Mouse (Mus musculus): ENCODE measurements around the gene Slc35e2. TPM values are rescaled to one million over a fixed set of nuclear protein-coding genes. Genes with fewer than 3 reads are reported as not detected.

Gene Slc35e2
- polyA plus RNA-seq (2015; fragmentation: Illumina TruSeq; extraction: RNeasy Lipid Tissue Mini Kit (QIAGEN cat#74804); ENCODE audit: insufficient read depth, low read depth, low replicate concordance), result 2.6 TPM

GRCm38 (mm10) chr4:155601091-155601996 lies at the start of gene Slc35e2:
Gene Slc35e2, plus strand, starts transcription at chr4:155601416.

DNA sequence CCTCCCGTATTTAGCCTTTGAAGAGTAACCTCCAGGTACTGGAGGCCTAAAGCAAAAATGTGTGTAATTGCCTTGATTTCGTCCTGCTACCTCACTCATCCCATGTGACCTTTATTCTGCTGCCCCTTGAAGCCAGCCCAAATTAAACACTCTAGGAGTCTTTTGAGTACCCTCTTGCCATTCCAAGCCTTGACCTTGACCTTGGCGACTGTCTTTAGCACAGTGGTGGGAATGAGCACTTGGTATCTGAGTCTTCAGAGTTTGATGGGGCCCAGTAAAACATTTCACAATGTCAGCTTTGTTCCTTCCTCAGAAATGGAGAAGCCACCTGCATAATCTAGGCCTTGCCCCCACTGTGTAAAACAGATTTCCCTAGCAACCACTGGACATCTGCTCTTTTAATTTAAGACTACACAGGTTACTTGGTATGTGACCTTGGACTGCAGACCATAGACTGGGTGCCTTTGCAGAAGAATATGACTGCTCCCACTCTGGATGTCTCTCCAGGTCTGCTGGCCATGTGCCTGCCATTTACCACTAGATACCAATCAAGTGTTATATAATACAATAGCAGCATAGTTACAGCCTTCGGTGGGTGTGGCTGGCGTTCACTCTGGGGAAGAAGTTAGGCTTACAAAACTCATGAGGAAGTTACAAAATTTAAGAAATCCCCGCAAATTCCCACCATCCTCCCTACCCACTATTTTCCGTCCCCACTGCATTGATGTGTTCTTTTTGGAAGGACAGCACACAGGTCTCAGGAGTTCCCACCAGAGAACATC lies 39.4 kb upstream of the Slc35e2 start, which contains the start of gene Nadk:
TSS of gene Nadk (plus strand) at position 718 of the 782 bp plus-strand sequence.

GRCm38 (mm10) chr4:155624338-155625291 lies 23.4 kb downstream of the Slc35e2 start, which contains the start of gene Cdk11b:
Gene Cdk11b, plus strand, starts transcription at chr4:155624854.

GRCm38 (mm10) chr4:155645308-155645707 lies 44.1 kb downstream of the Slc35e2 start, which contains the start of gene Gm10563:
Gene Gm10563, minus strand, starts transcription at chr4:155645408.

GRCm38 (mm10) chr4:155653086-155653450 lies 51.9 kb downstream of the Slc35e2 start, which contains the start of gene Mmp23:
Gene Mmp23, minus strand, starts transcription at chr4:155653384.

DNA sequence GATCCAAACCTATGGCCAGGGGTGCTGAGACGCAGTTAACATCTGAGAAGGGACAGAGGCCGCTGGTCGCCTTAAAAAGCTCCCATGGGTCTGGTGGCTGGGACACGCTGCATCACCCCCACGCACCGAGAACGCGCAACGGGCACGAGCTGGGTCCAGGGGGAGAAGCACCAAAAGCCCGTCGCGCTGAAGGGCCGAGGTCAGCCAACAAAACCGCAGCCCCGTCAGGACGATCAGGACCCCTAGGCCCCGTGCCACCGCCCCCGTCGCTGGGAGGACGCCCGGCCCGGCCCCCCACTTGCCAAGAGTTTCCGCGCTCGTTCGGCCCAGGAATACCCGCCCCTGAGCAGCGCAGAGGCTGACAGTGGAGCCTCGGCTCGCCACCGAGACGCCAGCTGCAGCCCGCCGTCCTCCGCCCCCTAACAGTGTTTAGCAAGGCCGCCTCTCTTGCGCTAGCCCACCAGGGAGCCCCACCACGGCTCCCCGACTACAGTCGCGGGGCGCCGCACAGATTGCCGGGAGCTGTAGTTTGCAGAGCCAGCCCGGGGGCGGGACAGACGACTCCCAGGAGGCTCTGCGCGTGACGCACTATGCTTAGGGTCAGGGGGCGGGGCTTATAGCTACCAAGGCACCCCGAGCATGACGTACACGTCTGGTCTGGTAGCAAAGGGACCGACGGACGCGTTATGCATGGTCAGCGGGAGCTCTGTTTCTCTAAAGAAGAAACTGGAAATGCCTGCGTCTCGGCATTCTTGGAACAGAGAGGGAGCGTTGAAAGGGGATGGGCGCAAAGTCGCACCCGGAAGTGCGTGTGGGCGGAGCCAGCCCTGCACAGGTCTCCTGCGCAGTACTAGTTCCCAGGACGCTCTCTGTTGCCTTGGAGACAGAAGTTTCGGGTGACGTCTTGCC lies 67.7 kb downstream of the Slc35e2 start, which contains the start of gene Mib2:
TSS of gene Mib2 (minus strand) at position 510 of the 909 bp plus-strand sequence.

Other genes starting within 250 kb of the Slc35e2 start
- 7.4 TPM for gene Prkcz, start 240.1 kb upstream of the Slc35e2 start, polyA plus RNA-seq (2015; fragmentation: Illumina TruSeq; extraction: RNeasy Lipid Tissue Mini Kit (QIAGEN cat#74804); ENCODE audit: insufficient read depth, low read depth, low replicate concordance)
- not detected for gene Gabrd, start 203.3 kb upstream of the Slc35e2 start, polyA plus RNA-seq (2015; fragmentation: Illumina TruSeq; extraction: RNeasy Lipid Tissue Mini Kit (QIAGEN cat#74804); ENCODE audit: insufficient read depth, low read depth, low replicate concordance)
- 1.4 TPM for gene Cfap74, start 192.2 kb upstream of the Slc35e2 start, polyA plus RNA-seq (2015; fragmentation: Illumina TruSeq; extraction: RNeasy Lipid Tissue Mini Kit (QIAGEN cat#74804); ENCODE audit: insufficient read depth, low read depth, low replicate concordance)
- 0.96 TPM for gene Tmem52, start 132.3 kb upstream of the Slc35e2 start, polyA plus RNA-seq (2015; fragmentation: Illumina TruSeq; extraction: RNeasy Lipid Tissue Mini Kit (QIAGEN cat#74804); ENCODE audit: insufficient read depth, low read depth, low replicate concordance)
- 41.1 TPM for gene Gnb1, start 110.1 kb upstream of the Slc35e2 start, polyA plus RNA-seq (2015; fragmentation: Illumina TruSeq; extraction: RNeasy Lipid Tissue Mini Kit (QIAGEN cat#74804); ENCODE audit: insufficient read depth, low read depth, low replicate concordance)
- gene Nadk, start 39.0 kb upstream of the Slc35e2 start, polyA plus RNA-seq (2015; fragmentation: Illumina TruSeq; extraction: RNeasy Lipid Tissue Mini Kit (QIAGEN cat#74804); ENCODE audit: insufficient read depth, low read depth, low replicate concordance), result 23.1 TPM
- gene Cdk11b, start 23.4 kb downstream of the Slc35e2 start, polyA plus RNA-seq (2015; fragmentation: Illumina TruSeq; extraction: RNeasy Lipid Tissue Mini Kit (QIAGEN cat#74804); ENCODE audit: insufficient read depth, low read depth, low replicate concordance), result 36.0 TPM
- gene Gm10563, start 44.0 kb downstream of the Slc35e2 start, polyA plus RNA-seq (2015; fragmentation: Illumina TruSeq; extraction: RNeasy Lipid Tissue Mini Kit (QIAGEN cat#74804); ENCODE audit: insufficient read depth, low read depth, low replicate concordance), result not detected
- gene Mmp23, start 52.0 kb downstream of the Slc35e2 start, polyA plus RNA-seq (2015; fragmentation: Illumina TruSeq; extraction: RNeasy Lipid Tissue Mini Kit (QIAGEN cat#74804); ENCODE audit: insufficient read depth, low read depth, low replicate concordance), result 10.6 TPM
- 17.5 TPM for gene Mib2, start 67.8 kb downstream of the Slc35e2 start, polyA plus RNA-seq (2015; fragmentation: Illumina TruSeq; extraction: RNeasy Lipid Tissue Mini Kit (QIAGEN cat#74804); ENCODE audit: insufficient read depth, low read depth, low replicate concordance)
- gene Fndc10, start 92.9 kb downstream of the Slc35e2 start, polyA plus RNA-seq (2015; fragmentation: Illumina TruSeq; extraction: RNeasy Lipid Tissue Mini Kit (QIAGEN cat#74804); ENCODE audit: insufficient read depth, low read depth, low replicate concordance), result 3.8 TPM
- 15.1 TPM for gene Ssu72, start 103.4 kb downstream of the Slc35e2 start, polyA plus RNA-seq (2015; fragmentation: Illumina TruSeq; extraction: RNeasy Lipid Tissue Mini Kit (QIAGEN cat#74804); ENCODE audit: insufficient read depth, low read depth, low replicate concordance)
- gene Tmem240, start 133.4 kb downstream of the Slc35e2 start, polyA plus RNA-seq (2015; fragmentation: Illumina TruSeq; extraction: RNeasy Lipid Tissue Mini Kit (QIAGEN cat#74804); ENCODE audit: insufficient read depth, low read depth, low replicate concordance), result 0.18 TPM
- gene Atad3a, start 159.7 kb downstream of the Slc35e2 start, polyA plus RNA-seq (2015; fragmentation: Illumina TruSeq; extraction: RNeasy Lipid Tissue Mini Kit (QIAGEN cat#74804); ENCODE audit: insufficient read depth, low read depth, low replicate concordance), result 21.6 TPM
- gene Vwa1, start 173.3 kb downstream of the Slc35e2 start, polyA plus RNA-seq (2015; fragmentation: Illumina TruSeq; extraction: RNeasy Lipid Tissue Mini Kit (QIAGEN cat#74804); ENCODE audit: insufficient read depth, low read depth, low replicate concordance), result 6.9 TPM
- 0.22 TPM for gene Tmem88b, start 184.5 kb downstream of the Slc35e2 start, polyA plus RNA-seq (2015; fragmentation: Illumina TruSeq; extraction: RNeasy Lipid Tissue Mini Kit (QIAGEN cat#74804); ENCODE audit: insufficient read depth, low read depth, low replicate concordance)
- gene Ankrd65, start 189.0 kb downstream of the Slc35e2 start, polyA plus RNA-seq (2015; fragmentation: Illumina TruSeq; extraction: RNeasy Lipid Tissue Mini Kit (QIAGEN cat#74804); ENCODE audit: insufficient read depth, low read depth, low replicate concordance), result not detected
- gene Mrpl20, start 201.5 kb downstream of the Slc35e2 start, polyA plus RNA-seq (2015; fragmentation: Illumina TruSeq; extraction: RNeasy Lipid Tissue Mini Kit (QIAGEN cat#74804); ENCODE audit: insufficient read depth, low read depth, low replicate concordance), result 43.6 TPM
- gene Ccnl2, start 211.1 kb downstream of the Slc35e2 start, polyA plus RNA-seq (2015; fragmentation: Illumina TruSeq; extraction: RNeasy Lipid Tissue Mini Kit (QIAGEN cat#74804); ENCODE audit: insufficient read depth, low read depth, low replicate concordance), result 114 TPM
- 38.2 TPM for gene Aurkaip1, start 229.9 kb downstream of the Slc35e2 start, polyA plus RNA-seq (2015; fragmentation: Illumina TruSeq; extraction: RNeasy Lipid Tissue Mini Kit (QIAGEN cat#74804); ENCODE audit: insufficient read depth, low read depth, low replicate concordance)
- 34.6 TPM for gene Mxra8, start 238.3 kb downstream of the Slc35e2 start, polyA plus RNA-seq (2015; fragmentation: Illumina TruSeq; extraction: RNeasy Lipid Tissue Mini Kit (QIAGEN cat#74804); ENCODE audit: insufficient read depth, low read depth, low replicate concordance)
- 37.5 TPM for gene Dvl1, start 246.0 kb downstream of the Slc35e2 start, polyA plus RNA-seq (2015; fragmentation: Illumina TruSeq; extraction: RNeasy Lipid Tissue Mini Kit (QIAGEN cat#74804); ENCODE audit: insufficient read depth, low read depth, low replicate concordance)

All from pancreas, adult 10 weeks (tissue).